Mouse (Mus musculus) lung, adult 2 months (tissue): Measurements from ENCODE around the gene Usp43. TPM values are rescaled to one million over a fixed set of nuclear protein-coding genes. Genes with fewer than 3 reads are reported as not detected.

Experiments
- DNase-seq: peaks from one replicate; pipeline ENCODE4 v3.0.0; 2022
- H3K4me1 ChIP-seq: fragments of 200-500 bp; 2 replicates; pipeline ENCODE4 v1.6.1; 2011; ENCODE audit warnings: low read length; ENCODE audit not compliant: control insufficient read depth, insufficient read depth
- H3K4me3 ChIP-seq: fragments of 200-500 bp; replicated peaks from 2 replicates; pipeline ENCODE3; 2011; ENCODE audit warnings: low read depth, mild to moderate bottlenecking, control low read depth, low read length; ENCODE audit errors: extremely low read depth
- CTCF ChIP-seq: fragments of 200-500 bp; IDR thresholded peaks from 2 replicates; pipeline ENCODE4 v1.5.1; 2011; ENCODE audit warnings: mild to moderate bottlenecking, low read length, control low read depth; ENCODE audit not compliant: insufficient read depth
- POLR2A ChIP-seq: fragments of 200-500 bp; IDR thresholded peaks from 2 replicates; pipeline ENCODE4 v1.6.1; 2011; ENCODE audit warnings: low read depth, mild to moderate bottlenecking, control low read depth, low read length, borderline replicate concordance; ENCODE audit errors: extremely low read depth
- WGBS: fragments of 180-500 bp; shearing (Covaris S2); methylation state at CpG from one replicate; pipeline ENCODE4 v1.1.7; 2018; 5-methylcytosine and 5-hydroxymethylcytosine counted together
- polyA plus RNA-seq: library from polyadenylated mRNA; depleted of rRNA; stranded (reverse); fragments of >200 nt; gene quantifications from 2 replicates; pipeline ENCODE4 v1.2.3, GENCODE M21; 2012

Usp43 gene
- polyA plus RNA-seq, 1 experiment: 7.0 TPM

DNA sequence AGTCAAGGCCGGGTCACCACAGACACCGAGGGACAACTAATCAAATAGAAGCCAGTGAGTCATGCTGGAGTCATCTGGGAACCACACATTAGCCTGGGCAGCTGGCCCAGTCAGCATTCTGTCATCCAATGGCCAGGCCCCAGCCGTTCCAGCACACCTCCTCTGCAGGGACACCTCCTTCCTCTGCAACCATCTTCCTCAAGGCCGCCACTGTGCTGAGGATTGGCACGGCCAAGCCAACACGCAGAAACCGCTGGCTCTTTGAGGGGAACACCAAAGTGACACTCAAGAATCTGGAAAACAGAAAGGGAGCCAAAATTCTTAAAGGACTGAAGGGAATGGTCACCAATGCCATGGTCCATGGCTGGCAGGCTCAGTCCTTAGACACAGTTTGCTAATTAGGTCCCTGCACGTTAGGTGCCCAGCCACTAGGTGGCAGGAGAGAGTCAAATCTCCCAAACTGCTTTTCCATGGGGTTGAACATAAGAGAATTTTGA, 24.8 kb downstream of the Usp43 start:
- no peaks in the 10 kb centered on the region for H3K4me1 ChIP-seq
- H3K4me3 ChIP-seq: no peak overlapping the region
- TF ChIP-seq POLR2A: no peak
- peak; percentile 92 for TF ChIP-seq CTCF
- DNase-seq: peak; percentile 64
- 34% methylated on average over 8 of the region's 8 CpGs for WGBS

DNA sequence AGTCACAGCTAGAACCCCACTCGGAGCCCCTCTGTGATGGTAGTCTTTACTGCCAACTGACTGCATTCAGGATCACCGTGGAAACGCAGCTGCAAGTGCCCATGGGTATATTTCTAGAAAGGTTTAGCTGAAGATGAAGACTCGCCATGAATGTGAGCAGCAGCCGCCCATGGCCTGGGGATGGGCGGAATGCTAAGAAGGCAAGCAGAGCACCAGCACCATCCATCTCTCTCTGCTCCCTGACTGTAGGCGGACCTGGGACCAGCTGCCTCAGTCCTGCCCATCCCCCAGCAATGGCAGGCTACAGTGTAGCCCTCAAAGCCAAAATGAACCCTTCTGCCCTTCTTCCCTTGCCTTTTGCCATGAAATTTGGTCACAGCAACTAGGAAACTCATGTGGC, 26.3 kb downstream of the Usp43 start:
- Histone ChIP-seq H3K4me1 (no peaks in the 10 kb centered on the region), H3K4me3 (no peak overlapping the region)
- 85% methylated on average over 7 of the region's 7 CpGs for WGBS
- TF ChIP-seq POLR2A: no peak
- no peak for TF ChIP-seq CTCF
- DNase-seq: no peak

- DNase-seq: no peak
- no peak overlapping the region for H3K4me3 ChIP-seq
- H3K4me1 ChIP-seq: no peaks in the 10 kb centered on the region
- WGBS: 80% methylated on average over 5 of the region's 5 CpGs
- TF ChIP-seq POLR2A (no peak), CTCF (no peak)
Measured at GRCm38 (mm10) chr11:67888521-67888920, 33.4 kb downstream of the Usp43 start.

DNA sequence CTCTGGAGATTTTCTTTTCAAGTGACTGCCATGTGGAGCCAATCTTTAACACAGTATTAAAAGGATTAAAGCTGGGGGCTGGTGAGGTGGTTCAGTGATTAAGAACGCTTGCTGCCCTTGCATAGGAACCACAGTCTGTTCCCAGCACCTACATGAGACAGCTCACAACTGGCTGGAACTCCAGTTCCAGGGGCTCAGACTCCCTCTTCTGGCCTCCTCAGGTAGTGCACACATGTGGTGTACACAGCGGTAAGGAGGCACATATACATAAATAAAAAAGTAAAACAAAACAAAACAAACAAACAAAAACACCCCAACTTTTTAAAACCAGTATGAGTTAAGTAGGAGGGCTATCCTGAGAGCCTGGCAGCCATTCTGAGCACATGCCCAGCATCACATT, 36.0 kb downstream of the Usp43 start:
- Histone ChIP-seq H3K4me3 (no peak overlapping the region), H3K4me1 (no peaks in the 10 kb centered on the region)
- TF ChIP-seq POLR2A: no peak
- no peak for TF ChIP-seq CTCF
- no peak for DNase-seq
- WGBS: 82% methylated on average over 2 of the region's 2 CpGs

DNA sequence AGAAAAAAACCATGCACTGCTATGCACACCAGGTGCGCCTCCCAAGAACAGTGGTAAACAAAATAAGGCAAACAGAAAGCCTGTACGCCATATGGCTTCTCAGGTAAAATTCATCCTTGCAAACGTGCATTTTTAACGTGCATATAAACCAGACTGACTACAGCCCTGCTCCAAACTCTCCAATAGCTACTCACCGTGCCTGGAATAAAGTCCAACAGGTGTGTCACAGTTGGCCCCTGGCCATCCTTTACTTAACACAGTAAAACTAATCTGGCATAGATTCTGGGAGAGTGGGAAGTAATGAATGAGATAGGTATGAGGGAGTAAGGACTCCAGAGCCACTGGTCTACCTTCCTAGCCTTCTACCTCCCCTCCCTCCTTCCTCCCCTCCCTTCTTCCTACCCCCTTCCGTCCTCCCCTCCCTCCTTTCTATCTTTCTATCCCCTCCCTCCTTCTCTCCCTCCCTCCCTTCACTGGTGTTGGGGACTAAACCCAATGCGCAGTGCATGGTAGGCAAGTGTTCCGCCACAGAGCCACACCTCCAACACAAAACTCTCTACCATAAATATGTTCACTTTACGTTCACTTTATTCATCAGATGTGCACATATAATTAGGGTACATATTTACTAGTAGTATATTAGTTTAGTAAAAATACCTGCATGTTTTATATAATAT, 56.3 kb downstream of the Usp43 start:
- 75% methylated on average over 9 of the region's 9 CpGs for WGBS
- no peak for DNase-seq
- Histone ChIP-seq H3K4me3 (no peak overlapping the region), H3K4me1 (peaks cover 4% of the 10 kb centered on the region)
- no peak for TF ChIP-seq CTCF

GRCm38 (mm10) chr11:67865100-67865499, 56.9 kb downstream of the Usp43 start:
- Histone ChIP-seq H3K4me3 (no peak overlapping the region), H3K4me1 (peaks cover 4% of the 10 kb centered on the region)
- 68% methylated on average over 5 of the region's 5 CpGs for WGBS
- no peak for DNase-seq
- TF ChIP-seq CTCF (no peak), POLR2A (no peak)

DNA sequence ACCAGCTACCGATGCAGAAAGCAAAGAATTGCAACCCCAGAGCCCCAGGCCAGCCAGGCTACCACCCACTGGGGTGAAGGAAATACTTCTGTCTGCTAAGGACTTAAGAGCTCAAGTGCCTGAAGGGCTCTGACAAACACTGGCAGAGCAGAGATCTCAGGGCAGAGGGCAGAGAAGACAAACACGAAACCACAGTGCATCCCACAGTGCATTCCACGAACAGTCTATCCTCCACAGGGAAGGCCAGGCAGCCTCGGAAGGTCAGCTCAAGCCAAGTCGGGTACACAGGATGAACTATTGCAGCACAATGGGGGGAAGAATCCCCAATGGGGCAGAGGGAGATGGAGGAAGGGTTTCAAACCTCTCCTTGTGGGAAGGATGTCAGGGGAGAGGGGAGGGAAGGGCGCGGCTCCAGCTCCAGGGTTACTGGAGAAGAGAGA, 60.5 kb downstream of the Usp43 start:
- DNase-seq: peak; percentile 39
- no peak for TF ChIP-seq POLR2A
- TF ChIP-seq CTCF: no peak
- Histone ChIP-seq H3K4me3 (peak overlapping the region; percentile 21), H3K4me1 (peaks cover 4% of the 10 kb centered on the region)
- WGBS: 14% methylated on average over 7 of the region's 7 CpGs

DNA sequence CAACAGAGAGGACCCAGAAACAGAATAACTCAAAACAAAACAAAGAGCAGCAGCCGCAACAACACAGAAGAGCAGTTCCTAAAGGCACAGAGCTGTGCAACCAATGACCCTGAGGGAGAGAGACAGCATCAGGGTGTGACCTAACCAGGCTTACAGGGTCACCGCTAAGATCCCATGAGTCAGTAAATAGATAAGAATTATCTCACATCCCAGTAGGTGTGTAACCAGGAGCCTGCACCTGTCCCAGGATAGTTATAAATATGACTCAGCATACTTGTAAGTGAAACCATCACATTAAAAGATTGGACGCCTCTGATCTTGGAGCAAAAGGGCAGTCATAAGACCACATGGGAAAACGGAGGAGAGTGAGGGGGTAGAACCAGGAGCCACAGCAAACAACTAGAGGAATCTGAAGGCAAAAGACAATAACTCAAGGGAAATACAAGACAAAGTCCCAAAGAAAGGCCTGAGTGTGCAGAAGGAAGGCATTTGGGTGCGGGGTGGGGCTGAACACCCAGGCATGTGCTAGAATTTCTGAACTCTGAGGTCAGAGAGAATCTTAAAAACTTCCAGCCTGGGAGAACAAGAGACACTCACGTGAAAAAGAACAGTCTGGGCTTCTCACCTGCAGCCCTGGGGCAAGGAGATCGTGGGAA, 61.1 kb downstream of the Usp43 start:
- no peak for DNase-seq
- H3K4me3 ChIP-seq: no peak overlapping the region
- WGBS: 64% methylated on average over 7 of the region's 7 CpGs
- peaks cover 4% of the 10 kb centered on the region for H3K4me1 ChIP-seq
- TF ChIP-seq POLR2A (no peak), CTCF (no peak)

- Histone ChIP-seq H3K4me1 (peaks cover 4% of the 10 kb centered on the region), H3K4me3 (no peak overlapping the region)
- TF ChIP-seq CTCF (no peak), POLR2A (no peak)
- 87% methylated on average over 9 of the region's 9 CpGs for WGBS
- no peak for DNase-seq
Measured at GRCm38 (mm10) chr11:67858518-67858917, 63.4 kb downstream of the Usp43 start.

- Histone ChIP-seq H3K4me1 (no peaks in the 10 kb centered on the region), H3K4me3 (no peak overlapping the region)
- TF ChIP-seq CTCF: peak; percentile 72
- no peak for TF ChIP-seq POLR2A
- DNase-seq: peak; percentile 61
- 18% methylated on average over 2 of the region's 2 CpGs for WGBS
Measured at GRCm38 (mm10) chr11:67855035-67855434, 66.9 kb downstream of the Usp43 start.
